Mouse (Mus musculus): ENCODE data around the gene Olfr691. TPM values are rescaled to one million over a fixed set of nuclear protein-coding genes. Genes with fewer than 3 reads are reported as not detected.

The Olfr691 gene
- polyA plus RNA-seq (2015; fragmentation: Illumina TruSeq; extraction: RNeasy Lipid Tissue Mini Kit (QIAGEN cat#74804); ENCODE audit: insufficient read depth, low replicate concordance), result not detected

GRCm38 (mm10) chr7:105342170-105342569 is at the start of gene Olfr691:
Olfr691 (minus strand) TSS chr7:105342270.

GRCm38 (mm10) chr7:105374866-105375265 is 32.8 kb upstream of the Olfr691 start, which contains the start of gene Gm5901:
Gm5901 (plus strand) TSS chr7:105375038.

GRCm38 (mm10) chr7:105367930-105368329 is 25.9 kb upstream of the Olfr691 start, which contains the start of gene Olfr692:
Olfr692 (plus strand) TSS chr7:105368230.

GRCm38 (mm10) chr7:105334004-105334403 is 8.1 kb downstream of the Olfr691 start, which contains the start of gene Olfr690:
Olfr690 (minus strand) TSS chr7:105334104.

GRCm38 (mm10) chr7:105310865-105311264 is 31.2 kb downstream of the Olfr691 start, which contains the start of gene Olfr689:
Olfr689 (plus strand) TSS chr7:105311165.

GRCm38 (mm10) chr7:105287795-105288194 is 54.3 kb downstream of the Olfr691 start, which contains the start of gene Olfr688:
Olfr688 (plus strand) TSS chr7:105288095.

Other genes with a start within 250 kb of the Olfr691 start
- gene Olfr680-ps1, start 249.5 kb downstream of the Olfr691 start, polyA plus RNA-seq (2015; fragmentation: Illumina TruSeq; extraction: RNeasy Lipid Tissue Mini Kit (QIAGEN cat#74804); ENCODE audit: insufficient read depth, low replicate concordance), result not detected
- gene Olfr681, start 225.4 kb downstream of the Olfr691 start, polyA plus RNA-seq (2015; fragmentation: Illumina TruSeq; extraction: RNeasy Lipid Tissue Mini Kit (QIAGEN cat#74804); ENCODE audit: insufficient read depth, low replicate concordance), result not detected
- not detected for gene Olfr683, start 195.3 kb downstream of the Olfr691 start, polyA plus RNA-seq (2015; fragmentation: Illumina TruSeq; extraction: RNeasy Lipid Tissue Mini Kit (QIAGEN cat#74804); ENCODE audit: insufficient read depth, low replicate concordance)
- not detected for gene Olfr684, start 178.6 kb downstream of the Olfr691 start, polyA plus RNA-seq (2015; fragmentation: Illumina TruSeq; extraction: RNeasy Lipid Tissue Mini Kit (QIAGEN cat#74804); ENCODE audit: insufficient read depth, low replicate concordance)
- not detected for gene Olfr685, start 156.3 kb downstream of the Olfr691 start, polyA plus RNA-seq (2015; fragmentation: Illumina TruSeq; extraction: RNeasy Lipid Tissue Mini Kit (QIAGEN cat#74804); ENCODE audit: insufficient read depth, low replicate concordance)
- not detected for gene Olfr686, start 134.8 kb downstream of the Olfr691 start, polyA plus RNA-seq (2015; fragmentation: Illumina TruSeq; extraction: RNeasy Lipid Tissue Mini Kit (QIAGEN cat#74804); ENCODE audit: insufficient read depth, low replicate concordance)
- not detected for gene Olfr688, start 54.2 kb downstream of the Olfr691 start, polyA plus RNA-seq (2015; fragmentation: Illumina TruSeq; extraction: RNeasy Lipid Tissue Mini Kit (QIAGEN cat#74804); ENCODE audit: insufficient read depth, low replicate concordance)
- gene Olfr689, start 31.1 kb downstream of the Olfr691 start, polyA plus RNA-seq (2015; fragmentation: Illumina TruSeq; extraction: RNeasy Lipid Tissue Mini Kit (QIAGEN cat#74804); ENCODE audit: insufficient read depth, low replicate concordance), result not detected
- gene Olfr690, start 8.2 kb downstream of the Olfr691 start, polyA plus RNA-seq (2015; fragmentation: Illumina TruSeq; extraction: RNeasy Lipid Tissue Mini Kit (QIAGEN cat#74804); ENCODE audit: insufficient read depth, low replicate concordance), result not detected
- not detected for gene Olfr692, start 26.0 kb upstream of the Olfr691 start, polyA plus RNA-seq (2015; fragmentation: Illumina TruSeq; extraction: RNeasy Lipid Tissue Mini Kit (QIAGEN cat#74804); ENCODE audit: insufficient read depth, low replicate concordance)
- gene Gm5901, start 32.8 kb upstream of the Olfr691 start, polyA plus RNA-seq (2015; fragmentation: Illumina TruSeq; extraction: RNeasy Lipid Tissue Mini Kit (QIAGEN cat#74804); ENCODE audit: insufficient read depth, low replicate concordance), result not detected
- 19.9 TPM for gene Fam160a2, start 57.8 kb upstream of the Olfr691 start, polyA plus RNA-seq (2015; fragmentation: Illumina TruSeq; extraction: RNeasy Lipid Tissue Mini Kit (QIAGEN cat#74804); ENCODE audit: insufficient read depth, low replicate concordance)
- gene Cnga4, start 62.3 kb upstream of the Olfr691 start, polyA plus RNA-seq (2015; fragmentation: Illumina TruSeq; extraction: RNeasy Lipid Tissue Mini Kit (QIAGEN cat#74804); ENCODE audit: insufficient read depth, low replicate concordance), result not detected
- not detected for gene Cckbr, start 83.5 kb upstream of the Olfr691 start, polyA plus RNA-seq (2015; fragmentation: Illumina TruSeq; extraction: RNeasy Lipid Tissue Mini Kit (QIAGEN cat#74804); ENCODE audit: insufficient read depth, low replicate concordance)
- 12.3 TPM for gene Cavin3, start 140.0 kb upstream of the Olfr691 start, polyA plus RNA-seq (2015; fragmentation: Illumina TruSeq; extraction: RNeasy Lipid Tissue Mini Kit (QIAGEN cat#74804); ENCODE audit: insufficient read depth, low replicate concordance)
- 12.2 TPM for gene Smpd1, start 212.1 kb upstream of the Olfr691 start, polyA plus RNA-seq (2015; fragmentation: Illumina TruSeq; extraction: RNeasy Lipid Tissue Mini Kit (QIAGEN cat#74804); ENCODE audit: insufficient read depth, low replicate concordance)
- gene Apbb1, start 239.4 kb upstream of the Olfr691 start, polyA plus RNA-seq (2015; fragmentation: Illumina TruSeq; extraction: RNeasy Lipid Tissue Mini Kit (QIAGEN cat#74804); ENCODE audit: insufficient read depth, low replicate concordance), result 1.8 TPM

Data from spleen, adult 10 weeks (tissue).